Mouse (Mus musculus): Measurements from ENCODE around the gene Phf13.

- TF ChIP-seq CTCF (IDR thresholded peaks at IDR 0.05; ENCODE audit: low read depth, low read length), result no peak
- no peak for TF ChIP-seq GATA1 (IDR thresholded peaks at IDR 0.05; ENCODE audit: borderline replicate concordance, low read length)
These were observed 24.0 kb upstream of the Phf13 start for GRCm38 (mm10) chr4:152020024-152020423.
